Mouse (Mus musculus) neural tube, embryonic 11.5 days (tissue): ENCODE data around the gene Mex3d. TPM values are rescaled to one million over a fixed set of nuclear protein-coding genes. Genes with fewer than 3 reads are reported as not detected.

Experiments
- ATAC-seq: fragments of 200-750 bp; cut with Nextera tagmentation; 2 replicates; pipeline ENCODE4 v1.8.0; 2017; ENCODE audit warnings: moderate number of reproducible peaks, mild to moderate bottlenecking, moderate TSS enrichment, moderate library complexity; ENCODE audit not compliant: insufficient read depth, low FRiP score, low TSS enrichment
- DNase-seq: peaks from one replicate; pipeline ENCODE4 v3.0.0-alpha.2; 2015; ENCODE audit warnings: low spot score
- H3K27ac ChIP-seq: fragments of 300-500 bp; sonication (generic); 2 replicates; pipeline ENCODE4 v1.5.1; 2014; ENCODE audit warnings: low read depth, mild to moderate bottlenecking, low read length
- H3K27me3 ChIP-seq: fragments of 300-500 bp; sonication (generic); 2 replicates; pipeline ENCODE4 v1.6.1; 2014; ENCODE audit warnings: mild to moderate bottlenecking, low read length, mixed read lengths; ENCODE audit not compliant: control insufficient read depth, insufficient read depth
- H3K36me3 ChIP-seq: fragments of 300-500 bp; sonication (generic); 2 replicates; pipeline ENCODE4 v1.6.1; 2014; ENCODE audit warnings: mild to moderate bottlenecking, low read length, moderate library complexity, mixed read lengths; ENCODE audit not compliant: control insufficient read depth, insufficient read depth
- H3K4me1 ChIP-seq: fragments of 300-500 bp; sonication (generic); 2 replicates; pipeline ENCODE4 v1.6.1; 2014; ENCODE audit warnings: low read length, mixed read lengths; ENCODE audit not compliant: control insufficient read depth, insufficient read depth
- H3K4me2 ChIP-seq: fragments of 300-500 bp; sonication (generic); 2 replicates; pipeline ENCODE4 v1.6.1; 2014; ENCODE audit warnings: low read depth, mild to moderate bottlenecking, moderate library complexity
- H3K4me3 ChIP-seq: fragments of 300-500 bp; sonication (generic); 2 replicates; pipeline ENCODE4 v1.5.1; 2014; ENCODE audit warnings: low read depth, low read length
- H3K9ac ChIP-seq: fragments of 300-500 bp; sonication (generic); 2 replicates; pipeline ENCODE4 v1.6.1; 2014; ENCODE audit warnings: mild to moderate bottlenecking, low read length
- H3K9me3 ChIP-seq: fragments of 300-500 bp; sonication (generic); 2 replicates; pipeline ENCODE4 v1.6.1; 2016; ENCODE audit warnings: low read length; ENCODE audit not compliant: control insufficient read depth
- WGBS: fragments of 180-500 bp; shearing (Covaris S2); extraction: QIAGEN DNeasy Blood & Tissue Kit; methylation state at CpG from one replicate; pipeline ENCODE4 v1.1.7; 2014; 5-methylcytosine and 5-hydroxymethylcytosine counted together
- polyA plus RNA-seq: library from polyadenylated mRNA; unstranded; fragments of >200 nt; fragmentation: Nextera tagmentation; extraction: Ambion mirVana; gene quantifications from 2 replicates; pipeline ENCODE4 v1.2.1, GENCODE M21; 2014

Mex3d gene
- polyA plus RNA-seq = 12.6 and 15.5 TPM in 2 replicates

DNA sequence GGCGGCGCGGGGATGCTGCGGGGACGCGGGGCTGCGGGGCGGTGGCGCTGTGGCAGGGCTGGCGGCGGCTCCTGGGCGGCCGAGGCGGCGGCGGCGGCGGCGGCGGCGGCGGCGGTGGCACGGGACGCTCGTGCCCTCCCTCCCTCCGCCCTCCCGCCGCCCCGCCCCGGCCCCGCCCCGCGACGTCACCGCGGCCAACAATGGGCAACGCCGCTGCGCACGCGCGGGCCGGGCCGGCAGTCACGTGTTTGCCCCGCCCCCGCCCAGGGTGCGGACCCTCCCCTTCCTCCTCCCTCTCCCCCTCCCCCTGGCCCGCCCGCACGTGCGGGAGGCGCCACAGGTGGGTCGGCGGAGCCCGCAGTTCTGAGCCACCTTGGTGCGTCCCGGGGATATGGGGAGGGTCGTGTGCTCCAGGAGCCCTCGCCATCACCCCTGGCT, at the start of gene Mex3d:
Gene Mex3d, minus strand, starts transcription at position 138 of the 438 bp plus-strand sequence.
- under 1% methylated on average over 41 of the region's 61 CpGs for WGBS
- ATAC-seq = no peak; the same call in 1 of the 2 replicates
- H3K4me1 ChIP-seq = peaks cover 22% of the 10 kb centered on the region

GRCm38 (mm10) chr10:80436276-80436675, 48.8 kb upstream of the Mex3d start:
- WGBS = 12% methylated on average over 9 of the region's 9 CpGs
- ATAC-seq (no peak), DNase-seq (no peak)
- Histone ChIP-seq H3K4me1 (0 out of 2 replicates have a peak, but pooled peaks cover 8% of the 10 kb centered on the region), H3K27me3 (no peaks in the 10 kb centered on the region), H3K9ac (no peak overlapping the region), H3K27ac (no peak overlapping the region), H3K4me3 (no peak overlapping the region), H3K4me2 (no peak overlapping the region), H3K9me3 (no peaks in the 10 kb centered on the region), H3K36me3 (no peaks in the 10 kb centered on the region)

More for the DNA sequence above, at the start of gene Mex3d:
- H3K4me2 ChIP-seq = peak within 1 kb of the TSS; percentile 81
- no peaks in the 10 kb centered on the region for H3K9me3 ChIP-seq
- peak within 1 kb of the TSS; percentile 93 for H3K27ac ChIP-seq
- H3K27me3 ChIP-seq = no peaks in the 10 kb centered on the region
- H3K4me3 ChIP-seq = peak within 1 kb of the TSS; percentile 94
- DNase-seq = peak; percentile 94
- H3K9ac ChIP-seq = peak within 1 kb of the TSS; percentile 99
- H3K36me3 ChIP-seq = peaks cover 22% of the 10 kb centered on the region

DNA sequence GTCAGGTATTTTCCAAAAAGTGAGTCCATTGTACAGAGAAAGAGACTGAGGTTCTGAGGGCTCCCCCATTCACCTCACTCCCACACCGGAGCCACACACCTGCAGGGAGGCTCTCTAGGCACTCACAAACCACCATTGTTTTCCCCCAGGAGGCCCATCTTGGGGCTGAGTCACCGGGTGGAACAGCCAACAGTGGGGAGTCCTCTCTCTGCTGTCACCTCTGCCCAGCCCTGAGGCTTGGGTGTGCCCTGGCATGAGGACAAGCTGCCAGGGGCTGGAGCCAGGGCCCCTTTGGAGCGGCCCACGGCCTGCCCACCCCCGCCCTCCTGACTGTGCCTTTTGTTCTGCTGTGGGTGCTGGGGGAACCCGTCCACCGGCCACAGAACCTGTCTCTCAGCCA, 48.3 kb upstream of the Mex3d start:
- no peak overlapping the region for H3K27ac ChIP-seq

DNA sequence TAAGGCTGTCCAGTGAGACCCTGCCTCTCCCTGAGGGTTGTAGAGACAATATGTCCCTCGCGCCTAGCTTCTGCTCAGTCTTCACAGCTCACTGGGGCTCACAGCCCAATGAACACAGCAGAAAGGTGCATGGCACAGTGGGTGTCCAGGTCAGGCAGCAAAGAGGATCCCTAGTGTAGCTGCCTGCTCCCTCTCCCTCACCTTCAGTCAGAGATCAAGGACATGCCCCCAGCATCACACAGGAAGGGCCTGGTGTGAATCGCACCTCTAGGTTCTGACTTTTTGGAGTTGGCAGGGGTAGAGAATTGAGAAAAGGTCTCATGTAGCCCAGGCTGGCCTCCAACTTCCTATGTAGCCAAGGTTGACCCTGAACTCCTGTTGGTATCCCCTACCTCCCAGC, 47.4 kb upstream of the Mex3d start:
- Histone ChIP-seq H3K9ac (no peak overlapping the region), H3K27ac (no peak overlapping the region), H3K9me3 (no peaks in the 10 kb centered on the region), H3K4me1 (0 out of 2 replicates have a peak, but pooled peaks cover 9% of the 10 kb centered on the region), H3K27me3 (no peaks in the 10 kb centered on the region), H3K4me2 (no peak overlapping the region; the same call in 1 of the 2 replicates), H3K36me3 (peaks cover 7% of the 10 kb centered on the region; the same call in 1 of the 2 replicates), H3K4me3 (no peak overlapping the region)
- DNase-seq = no peak
- no peak for ATAC-seq
- WGBS = 87% methylated on average over 3 of the region's 3 CpGs

More for the DNA sequence above, 48.3 kb upstream of the Mex3d start:
- Histone ChIP-seq H3K4me1 (0 out of 2 replicates have a peak, but pooled peaks cover 9% of the 10 kb centered on the region), H3K4me3 (no peak overlapping the region), H3K27me3 (no peaks in the 10 kb centered on the region), H3K9me3 (no peaks in the 10 kb centered on the region), H3K4me2 (no peak overlapping the region), H3K36me3 (peaks cover under 1% of the 10 kb centered on the region; the same call in 1 of the 2 replicates), H3K9ac (peak overlapping the region; percentile 26)
- WGBS = 48% methylated on average over 7 of the region's 7 CpGs
- DNase-seq (no peak), ATAC-seq (no peak)

- WGBS = 12% methylated on average over 8 of the region's 8 CpGs
- ATAC-seq = peak; percentile 3; the same call in 1 of the 2 replicates
- peak overlapping the region; percentile 99 for H3K4me3 ChIP-seq
- H3K36me3 ChIP-seq = peaks cover 11% of the 10 kb centered on the region
- H3K27ac ChIP-seq = no peak overlapping the region
- 0 out of 2 replicates have a peak, but pooled peaks cover 9% of the 10 kb centered on the region for H3K4me1 ChIP-seq
- H3K9me3 ChIP-seq = no peaks in the 10 kb centered on the region
- no peak overlapping the region; the same call in 1 of the 2 replicates for H3K9ac ChIP-seq
- peak overlapping the region; percentile 94; the same call in 1 of the 2 replicates for H3K4me2 ChIP-seq
- no peak for DNase-seq
- H3K27me3 ChIP-seq = no peaks in the 10 kb centered on the region
These were observed 46.8 kb upstream of the Mex3d start for GRCm38 (mm10) chr10:80434233-80434592.

DNA sequence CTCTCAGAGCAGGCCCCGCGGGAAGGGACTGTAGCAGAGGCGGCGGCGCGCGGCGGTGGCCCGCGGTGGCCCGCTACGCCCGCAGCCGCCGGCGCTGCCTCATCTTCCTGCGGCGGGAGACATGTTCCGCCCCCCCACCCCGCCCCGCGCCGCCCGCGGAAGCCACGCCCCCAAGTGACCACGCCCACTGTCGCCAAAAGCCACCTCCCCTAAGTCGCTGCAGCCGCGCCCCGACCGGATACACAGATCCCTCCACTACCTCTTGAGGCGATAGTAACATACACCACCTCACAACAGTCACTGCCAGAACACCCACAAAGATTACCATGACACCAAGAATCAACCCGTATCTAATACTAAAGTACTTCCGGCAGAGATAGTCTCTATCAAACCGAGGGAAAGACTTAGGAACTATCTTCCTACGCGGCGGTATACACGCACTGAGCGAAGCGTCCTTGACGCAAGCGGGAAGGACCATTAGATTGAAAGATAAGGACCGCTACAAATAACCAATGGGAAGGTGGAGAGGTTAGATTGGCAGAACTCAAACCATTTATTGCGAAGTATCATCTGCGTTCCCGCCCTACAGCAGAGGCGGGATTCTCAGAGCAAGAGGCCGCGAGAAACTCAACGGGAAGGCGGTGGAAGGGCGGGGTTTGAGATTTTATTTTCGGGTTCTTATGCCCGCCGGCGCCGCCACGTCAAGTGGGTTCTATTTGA, 46.2 kb upstream of the Mex3d start, which contains the start of gene Tcf3:
Gene Tcf3, minus strand, starts transcription at position 135 of the 720 bp plus-strand sequence.
- DNase-seq (peak; percentile 96), ATAC-seq (peak; percentile 91)
- peak within 1 kb of the TSS; percentile 99 for H3K9ac ChIP-seq
- peak within 1 kb of the TSS; percentile 84 for H3K27ac ChIP-seq
- peak within 1 kb of the TSS; percentile 94 for H3K4me2 ChIP-seq
- peak within 1 kb of the TSS; percentile 99 for H3K4me3 ChIP-seq
- no peaks in the 10 kb centered on the region for H3K9me3 ChIP-seq
- H3K4me1 ChIP-seq = 0 out of 2 replicates have a peak, but pooled peaks cover 9% of the 10 kb centered on the region
- peaks cover 16% of the 10 kb centered on the region for H3K36me3 ChIP-seq
- no peaks in the 10 kb centered on the region for H3K27me3 ChIP-seq
- WGBS = 1% methylated on average over 49 of the region's 61 CpGs

DNA sequence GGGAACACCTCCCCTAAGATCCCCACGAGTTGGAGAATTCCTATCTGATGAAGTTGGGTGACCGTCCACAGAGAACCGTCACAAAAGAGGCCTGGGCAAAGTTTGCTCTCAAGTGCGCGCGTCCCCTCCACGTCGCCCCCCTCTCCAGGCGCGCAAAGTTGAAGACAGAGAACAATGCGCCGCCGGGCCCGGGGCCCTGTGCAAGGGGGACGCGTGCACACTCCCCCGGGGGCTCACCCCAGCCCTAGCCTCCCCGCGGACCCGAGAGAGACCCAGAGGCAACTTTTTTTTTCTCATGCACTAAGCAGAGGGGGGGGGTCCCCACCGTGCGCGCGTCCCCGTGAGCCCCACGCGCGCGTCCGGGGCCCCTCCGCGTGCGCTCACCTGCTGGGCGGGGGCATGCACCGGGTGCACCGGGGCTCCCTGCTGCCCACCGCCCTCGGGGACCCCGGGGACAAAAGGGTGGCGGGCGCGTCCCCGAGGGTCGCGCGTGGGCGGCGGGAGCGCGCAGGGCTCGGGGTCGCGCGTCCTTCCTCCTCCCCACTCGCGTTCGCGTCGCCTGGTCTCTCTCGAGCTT, 45.6 kb upstream of the Mex3d start:
- H3K9ac ChIP-seq = peak overlapping the region; percentile 99
- ATAC-seq (peak; percentile 49), DNase-seq (peak; percentile 69)
- H3K4me2 ChIP-seq = peak overlapping the region; percentile 94
- no peaks in the 10 kb centered on the region for H3K27me3 ChIP-seq
- WGBS = 1% methylated on average over 34 of the region's 60 CpGs
- H3K9me3 ChIP-seq = no peaks in the 10 kb centered on the region
- H3K27ac ChIP-seq = peak overlapping the region; percentile 84
- peaks cover 20% of the 10 kb centered on the region for H3K36me3 ChIP-seq
- 0 out of 2 replicates have a peak, but pooled peaks cover 9% of the 10 kb centered on the region for H3K4me1 ChIP-seq
- H3K4me3 ChIP-seq = peak overlapping the region; percentile 99

DNA sequence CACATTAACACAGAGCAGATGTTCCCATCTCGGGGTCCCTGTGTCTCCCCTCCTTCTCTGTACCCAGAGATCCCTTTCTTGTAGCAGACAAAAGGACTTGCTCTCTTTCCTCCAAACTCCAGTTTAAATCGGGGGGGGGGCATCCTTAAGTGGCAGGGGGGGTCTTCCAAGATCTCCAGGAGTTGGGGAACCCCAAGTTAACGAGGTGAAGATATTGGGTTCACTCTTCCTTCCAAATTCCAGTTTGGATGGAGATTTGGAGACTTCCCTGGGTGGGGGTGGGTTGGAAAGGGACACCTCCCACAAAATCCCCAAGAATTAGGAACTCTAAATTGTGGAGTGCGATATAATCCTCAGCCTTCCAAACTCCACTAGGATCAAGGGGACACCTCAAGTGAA, 44.9 kb upstream of the Mex3d start:
- Histone ChIP-seq H3K4me1 (0 out of 2 replicates have a peak, but pooled peaks cover 9% of the 10 kb centered on the region), H3K9ac (peak overlapping the region; percentile 99), H3K4me3 (peak overlapping the region; percentile 99), H3K27ac (peak overlapping the region; percentile 84), H3K9me3 (no peaks in the 10 kb centered on the region), H3K36me3 (peaks cover 27% of the 10 kb centered on the region), H3K27me3 (no peaks in the 10 kb centered on the region), H3K4me2 (peak overlapping the region; percentile 94)
- 4% methylated on average over 4 of the region's 4 CpGs for WGBS
- ATAC-seq (no peak), DNase-seq (no peak)
